Mouse (Mus musculus): ENCODE results near the gene Ccl26.

- TF ChIP-seq CTCF (IDR thresholded peaks at IDR 0.05) (no peak), POLR2A (IDR thresholded peaks at IDR 0.05; ENCODE audit: insufficient read depth, low read depth, low read length) (no peak), EP300 (IDR thresholded peaks at IDR 0.05; ENCODE audit: insufficient read depth, low read depth, low read length) (no peak)
Observed at GRCm38 (mm10) chr5:135524087-135524486, 39.3 kb downstream of the Ccl26 start.

Data from heart, adult 2 months (tissue).